Mouse (Mus musculus) lung, postnatal 0 days (tissue): Measurements from ENCODE around the gene Mfsd4a.

Source experiments
- CTCF ChIP-seq: IDR thresholded peaks from 2 replicates; pipeline ENCODE4 v1.5.1; 2016; ENCODE audit warnings: antibody characterized with exemption, mild to moderate bottlenecking
- EP300 ChIP-seq: IDR thresholded peaks from 2 replicates; pipeline ENCODE4 v1.6.1; 2016; ENCODE audit warnings: antibody characterized with exemption, mild to moderate bottlenecking, control low read depth

- no peak for TF ChIP-seq CTCF
- no peak; the same call in 1 of the 2 replicates for TF ChIP-seq EP300
Measured at GRCm38 (mm10) chr1:132006046-132006445, 61.8 kb downstream of the Mfsd4a start.
